Mouse (Mus musculus): ENCODE data around the gene Gm14295. TPM values are rescaled to one million over a fixed set of nuclear protein-coding genes. Genes with fewer than 3 reads are reported as not detected.
"Not testable (repeated sequence)": the region's sequence is repeated elsewhere in the genome, so short reads cannot be mapped to it uniquely, and the experiment has no call there.

The Gm14295 gene
- total RNA-seq (2021) (10 to 100 TPM in 1 of 2 experiments, 1 to 10 TPM in 1; 9.0 to 10.3 TPM), polyA plus RNA-seq (2012; rRNA removed) (0.51 and 0.73 TPM in 2 replicates)
- long read RNA-seq, partial matches to known transcripts, result 0 of 3 reads
- long read RNA-seq, other reads (novel, unspliced or antisense), result 3 of 3 reads

GRCm38 (mm10) chr2:176798312-176798711, at the start of gene Gm14295:
Gene Gm14295, plus strand, starts transcription at chr2:176798612.
- not testable (repeated sequence) for DNase-seq

DNA sequence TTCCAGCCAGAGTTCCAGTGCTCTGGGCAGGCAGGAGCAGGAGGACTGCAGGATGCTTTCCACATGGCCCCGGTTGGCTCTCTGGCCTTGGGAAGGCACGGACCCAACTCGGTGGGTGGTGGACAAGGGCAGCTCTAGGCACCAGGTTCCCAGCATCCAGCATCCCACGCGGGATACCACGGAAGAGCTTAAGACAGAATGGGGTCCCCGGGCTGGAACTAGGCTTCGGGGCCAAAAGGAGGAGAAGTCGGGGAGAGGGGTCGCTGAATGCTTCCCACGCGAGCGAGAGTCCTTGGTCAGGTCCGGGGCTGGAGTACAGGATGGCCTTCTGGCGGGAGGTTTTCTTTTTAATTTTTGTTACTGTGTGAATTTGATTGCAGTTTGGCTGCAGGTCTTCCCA, 373 bp downstream of the Gm14295 start:
- peak; percentile 2 for DNase-seq

DNA sequence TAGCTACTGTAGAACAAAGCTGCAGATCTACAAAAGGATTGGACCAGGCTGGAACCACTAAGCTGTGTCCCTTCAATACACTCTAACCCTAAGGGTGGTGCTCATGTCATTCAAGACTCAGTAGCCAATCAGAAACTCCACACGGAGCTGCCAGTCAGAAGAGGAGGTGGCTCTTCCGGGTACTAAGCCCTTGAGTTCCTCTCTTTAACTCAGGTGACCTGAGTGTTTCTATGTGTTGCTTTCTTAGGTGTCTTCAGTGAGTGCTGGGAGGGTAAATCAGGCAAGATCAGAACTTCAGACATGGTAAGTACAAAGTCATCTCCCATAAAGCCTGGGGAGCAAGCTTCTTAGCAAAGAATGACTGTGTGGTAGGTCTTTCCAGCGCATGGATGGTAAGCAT, 32.4 kb downstream of the Gm14295 start, which contains the start of gene Gm14408:
Gene Gm14408 (plus strand): TSS at position 301 of the 400 bp plus-strand sequence.
- DNase-seq, result not testable (repeated sequence)

Other genes starting within 250 kb of the Gm14295 start
- gene Gm14308, start 162.3 kb upstream of the Gm14295 start, total RNA-seq (2021), result 1 to 10 TPM; 4.6 to 5.5 TPM
- gene Gm14308, start 162.3 kb upstream of the Gm14295 start, polyA plus RNA-seq (2012; rRNA removed), result 0.29 and 0.52 TPM in 2 replicates
- 10 to 100 TPM in 1 of 2 experiments, 1 to 10 TPM in 1; 10.0 to 13.3 TPM for gene Zfp973, start 128.1 kb upstream of the Gm14295 start, total RNA-seq (2021)
- 0.30 and 0.64 TPM in 2 replicates for gene Zfp973, start 128.1 kb upstream of the Gm14295 start, polyA plus RNA-seq (2012; rRNA removed)
- gene Gm14305, start 90.3 kb upstream of the Gm14295 start, total RNA-seq (2021), result 10 to 100 TPM; 11.0 to 13.0 TPM
- gene Gm14305, start 90.3 kb upstream of the Gm14295 start, polyA plus RNA-seq (2012; rRNA removed), result 0.39 and 0.67 TPM in 2 replicates
- not detected for gene Gm14408, start 32.5 kb downstream of the Gm14295 start, total RNA-seq (2021)
- not detected in 2 replicates for gene Gm14408, start 32.5 kb downstream of the Gm14295 start, polyA plus RNA-seq (2012; rRNA removed)
- 10 to 100 TPM in 1 of 2 experiments, 1 to 10 TPM in 1; 6.4 to 11.8 TPM for gene Gm14296, start 129.2 kb downstream of the Gm14295 start, total RNA-seq (2021)
- gene Gm14296, start 129.2 kb downstream of the Gm14295 start, polyA plus RNA-seq (2012; rRNA removed), result 0.54 and 0.90 TPM in 2 replicates
- 10 to 100 TPM; 23.1 to 40.2 TPM for gene Gm14419, start 202.3 kb downstream of the Gm14295 start, total RNA-seq (2021)
- 0.27 and 0.50 TPM in 2 replicates for gene Gm14419, start 202.3 kb downstream of the Gm14295 start, polyA plus RNA-seq (2012; rRNA removed)